Mouse (Mus musculus): ENCODE data around the gene Prr12. TPM values are rescaled to one million over a fixed set of nuclear protein-coding genes. Genes with fewer than 3 reads are reported as not detected.

The Prr12 gene
- polyA plus RNA-seq, 1 experiment from 2014 or later = 4.1 TPM

- Histone ChIP-seq H3K27ac (peak overlapping the region; percentile 91), H3K4me1 (peaks cover 46% of the 10 kb centered on the region), H3K4me2 (peak overlapping the region; percentile 99), H3K9ac (peak overlapping the region; percentile 92; the same call in 1 of the 2 replicates), H3K9me3 (replicated peaks) (no peaks in the 10 kb centered on the region), H3K36me3 (peaks cover 52% of the 10 kb centered on the region), H3K27me3 (replicated peaks) (no peaks in the 10 kb centered on the region), H3K4me3 (peak overlapping the region; percentile 85)
- WGBS (ENCODE audit: insufficient replicate concordance) = 82% methylated on average over 7 of the region's 7 CpGs
- ATAC-seq = no peak
These were observed 68.5 kb downstream of the Prr12 start for GRCm38 (mm10) chr7:44983944-44984832.

GRCm38 (mm10) chr7:44983085-44983484 lies 69.6 kb downstream of the Prr12 start:
- Histone ChIP-seq H3K27me3 (replicated peaks) (no peaks in the 10 kb centered on the region), H3K9me3 (replicated peaks) (no peaks in the 10 kb centered on the region), H3K36me3 (peaks cover 63% of the 10 kb centered on the region), H3K27ac (0 out of 2 replicates have a peak overlapping the region, but pooled peaks have one; percentile 91), H3K4me3 (no peak overlapping the region), H3K4me2 (no peak overlapping the region), H3K9ac (no peak overlapping the region), H3K4me1 (peaks cover 37% of the 10 kb centered on the region)
- 25% methylated on average over 6 of the region's 6 CpGs for WGBS (ENCODE audit: insufficient replicate concordance)
- ATAC-seq = no peak

DNA sequence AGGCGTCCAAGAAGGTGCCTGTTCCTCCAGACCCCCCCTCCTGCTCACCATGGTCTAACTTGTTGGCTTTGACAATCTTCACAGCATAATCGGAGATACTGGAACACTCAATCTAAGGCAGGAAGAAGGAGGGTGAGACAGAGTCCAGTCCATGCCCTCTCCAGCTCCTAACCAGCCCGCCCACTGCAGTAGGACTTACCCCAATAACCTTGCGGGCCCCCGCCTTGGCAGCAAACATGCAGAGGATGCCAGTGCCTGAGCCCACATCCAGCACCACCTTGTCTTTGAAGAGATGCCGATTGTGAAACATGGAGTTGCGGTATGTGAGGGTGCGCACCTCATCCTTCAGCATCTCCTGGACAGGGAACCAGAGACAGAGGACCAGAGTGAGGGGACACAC lies 71.1 kb downstream of the Prr12 start:
- H3K9ac ChIP-seq = no peak overlapping the region

DNA sequence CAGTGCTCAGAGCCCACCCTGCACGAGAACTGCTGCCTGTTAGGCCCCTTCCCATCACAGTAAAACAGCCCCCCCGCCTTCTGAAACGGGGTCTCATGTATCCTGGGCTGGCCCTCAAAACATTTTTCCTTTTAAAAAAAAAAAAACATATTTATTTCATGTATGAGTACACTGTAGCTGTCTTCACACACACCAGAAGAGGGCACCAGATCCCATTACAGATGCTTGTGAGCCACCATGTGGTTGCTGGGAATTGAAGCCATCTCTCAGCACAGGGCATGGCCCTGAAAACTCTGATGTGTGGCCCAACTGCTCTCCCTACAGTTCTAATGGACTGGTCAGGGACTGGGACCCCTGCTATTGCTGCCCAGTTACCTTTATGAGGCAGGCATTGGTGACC lies 74.4 kb downstream of the Prr12 start:
- Histone ChIP-seq H3K4me2 (no peak overlapping the region), H3K9ac (no peak overlapping the region), H3K4me3 (no peak overlapping the region), H3K4me1 (peaks cover 31% of the 10 kb centered on the region), H3K36me3 (peaks cover 82% of the 10 kb centered on the region), H3K27me3 (replicated peaks) (no peaks in the 10 kb centered on the region), H3K27ac (no peak overlapping the region), H3K9me3 (replicated peaks) (no peaks in the 10 kb centered on the region)
- WGBS (ENCODE audit: insufficient replicate concordance) = 87% methylated on average over 3 of the region's 3 CpGs
- no peak for ATAC-seq

More for the DNA sequence above, 71.1 kb downstream of the Prr12 start:
- Histone ChIP-seq H3K4me1 (peaks cover 28% of the 10 kb centered on the region), H3K27me3 (replicated peaks) (no peaks in the 10 kb centered on the region), H3K27ac (no peak overlapping the region), H3K4me3 (no peak overlapping the region), H3K4me2 (no peak overlapping the region), H3K9me3 (replicated peaks) (no peaks in the 10 kb centered on the region), H3K36me3 (peaks cover 78% of the 10 kb centered on the region)
- no peak for ATAC-seq
- 79% methylated on average over 8 of the region's 8 CpGs for WGBS (ENCODE audit: insufficient replicate concordance)

Small RNA genes within 50 kb of the gene (microRNA-seq; reads per million reads assigned to microRNA genes)
- gene Mir7054 = not detected

Other genes starting within 250 kb of the Prr12 start
- 82.6 and 84.9 TPM in 2 replicates for gene Nup62, start 236.8 kb downstream of the Prr12 start, polyA plus RNA-seq (2016; fragmentation: Nextera tagmentation; extraction: Ambion mirVana)
- 0.59 and 0.64 TPM in 2 replicates for gene Il4i1, start 236.5 kb downstream of the Prr12 start, polyA plus RNA-seq (2016; fragmentation: Nextera tagmentation; extraction: Ambion mirVana)
- gene Atf5, start 236.2 kb downstream of the Prr12 start, polyA plus RNA-seq (2016; fragmentation: Nextera tagmentation; extraction: Ambion mirVana) = 5.4 and 5.7 TPM in 2 replicates
- 42.7 and 45.3 TPM in 2 replicates for gene Akt1s1, start 203.9 kb downstream of the Prr12 start, polyA plus RNA-seq (2016; fragmentation: Nextera tagmentation; extraction: Ambion mirVana)
- gene Tbc1d17, start 203.8 kb downstream of the Prr12 start, polyA plus RNA-seq (2016; fragmentation: Nextera tagmentation; extraction: Ambion mirVana) = 34.4 and 39.6 TPM in 2 replicates
- 26.1 and 26.7 TPM in 2 replicates for gene Pnkp, start 195.7 kb downstream of the Prr12 start, polyA plus RNA-seq (2016; fragmentation: Nextera tagmentation; extraction: Ambion mirVana)
- 114 and 121 TPM in 2 replicates for gene Ptov1, start 183.1 kb downstream of the Prr12 start, polyA plus RNA-seq (2016; fragmentation: Nextera tagmentation; extraction: Ambion mirVana)
- gene Med25, start 160.2 kb downstream of the Prr12 start, polyA plus RNA-seq (2016; fragmentation: Nextera tagmentation; extraction: Ambion mirVana) = 60.4 and 61.0 TPM in 2 replicates
- gene Fuz, start 156.8 kb downstream of the Prr12 start, polyA plus RNA-seq (2016; fragmentation: Nextera tagmentation; extraction: Ambion mirVana) = 9.0 and 11.4 TPM in 2 replicates
- gene Ap2a1, start 123.4 kb downstream of the Prr12 start, polyA plus RNA-seq (2016; fragmentation: Nextera tagmentation; extraction: Ambion mirVana) = 85.1 and 86.5 TPM in 2 replicates
- 0.33 TPM in 1 of 2 replicates, not detected in the other for gene Tsks, start 109.7 kb downstream of the Prr12 start, polyA plus RNA-seq (2016; fragmentation: Nextera tagmentation; extraction: Ambion mirVana)
- gene Cpt1c, start 78.0 kb downstream of the Prr12 start, polyA plus RNA-seq (2016; fragmentation: Nextera tagmentation; extraction: Ambion mirVana) = 4.0 and 4.3 TPM in 2 replicates
- gene Prmt1, start 66.3 kb downstream of the Prr12 start, polyA plus RNA-seq (2016; fragmentation: Nextera tagmentation; extraction: Ambion mirVana) = 248 and 262 TPM in 2 replicates
- gene Irf3, start 55.2 kb downstream of the Prr12 start, polyA plus RNA-seq (2016; fragmentation: Nextera tagmentation; extraction: Ambion mirVana) = 50.4 and 55.9 TPM in 2 replicates
- gene Bcl2l12, start 54.2 kb downstream of the Prr12 start, polyA plus RNA-seq (2016; fragmentation: Nextera tagmentation; extraction: Ambion mirVana) = 23.6 and 25.4 TPM in 2 replicates
- gene Scaf1, start 36.5 kb downstream of the Prr12 start, polyA plus RNA-seq (2016; fragmentation: Nextera tagmentation; extraction: Ambion mirVana) = 19.0 and 21.4 TPM in 2 replicates
- 13.9 and 15.5 TPM in 2 replicates for gene Rras, start 34.9 kb downstream of the Prr12 start, polyA plus RNA-seq (2016; fragmentation: Nextera tagmentation; extraction: Ambion mirVana)
- 31.6 and 38.7 TPM in 2 replicates for gene Nosip, start 9.5 kb upstream of the Prr12 start, polyA plus RNA-seq (2016; fragmentation: Nextera tagmentation; extraction: Ambion mirVana)
- gene Prrg2, start 9.8 kb upstream of the Prr12 start, polyA plus RNA-seq (2016; fragmentation: Nextera tagmentation; extraction: Ambion mirVana) = 8.5 and 8.6 TPM in 2 replicates
- 69.1 and 70.9 TPM in 2 replicates for gene Rcn3, start 39.3 kb upstream of the Prr12 start, polyA plus RNA-seq (2016; fragmentation: Nextera tagmentation; extraction: Ambion mirVana)
- gene Fcgrt, start 51.0 kb upstream of the Prr12 start, polyA plus RNA-seq (2016; fragmentation: Nextera tagmentation; extraction: Ambion mirVana) = 26.6 and 26.9 TPM in 2 replicates
- 1,421 and 1,491 TPM in 2 replicates for gene Rps11, start 71.6 kb upstream of the Prr12 start, polyA plus RNA-seq (2016; fragmentation: Nextera tagmentation; extraction: Ambion mirVana)
- gene Rpl13a, start 75.9 kb upstream of the Prr12 start, polyA plus RNA-seq (2016; fragmentation: Nextera tagmentation; extraction: Ambion mirVana) = 1,134 and 1,149 TPM in 2 replicates
- 0.27 and 0.59 TPM in 2 replicates for gene Gm45713, start 83.3 kb upstream of the Prr12 start, polyA plus RNA-seq (2016; fragmentation: Nextera tagmentation; extraction: Ambion mirVana)
- 5.1 and 5.7 TPM in 2 replicates for gene Flt3l, start 83.6 kb upstream of the Prr12 start, polyA plus RNA-seq (2016; fragmentation: Nextera tagmentation; extraction: Ambion mirVana)
- gene Pih1d1, start 101.4 kb upstream of the Prr12 start, polyA plus RNA-seq (2016; fragmentation: Nextera tagmentation; extraction: Ambion mirVana) = 60.5 and 61.7 TPM in 2 replicates
- 35.9 and 41.2 TPM in 2 replicates for gene Aldh16a1, start 101.7 kb upstream of the Prr12 start, polyA plus RNA-seq (2016; fragmentation: Nextera tagmentation; extraction: Ambion mirVana)
- not detected in 2 replicates for gene Slc17a7, start 111.1 kb upstream of the Prr12 start, polyA plus RNA-seq (2016; fragmentation: Nextera tagmentation; extraction: Ambion mirVana)
- not detected in 2 replicates for gene Gfy, start 126.7 kb upstream of the Prr12 start, polyA plus RNA-seq (2016; fragmentation: Nextera tagmentation; extraction: Ambion mirVana)
- gene Pth2, start 128.1 kb upstream of the Prr12 start, polyA plus RNA-seq (2016; fragmentation: Nextera tagmentation; extraction: Ambion mirVana) = not detected in 2 replicates
- gene Ccdc155, start 152.0 kb upstream of the Prr12 start, polyA plus RNA-seq (2016; fragmentation: Nextera tagmentation; extraction: Ambion mirVana) = 0.07 and 0.13 TPM in 2 replicates
- 1.9 and 3.0 TPM in 2 replicates for gene Dkkl1, start 159.3 kb upstream of the Prr12 start, polyA plus RNA-seq (2016; fragmentation: Nextera tagmentation; extraction: Ambion mirVana)
- gene Tead2, start 162.9 kb upstream of the Prr12 start, polyA plus RNA-seq (2016; fragmentation: Nextera tagmentation; extraction: Ambion mirVana) = 23.6 and 28.2 TPM in 2 replicates
- 14.0 and 14.6 TPM in 2 replicates for gene Cd37, start 186.2 kb upstream of the Prr12 start, polyA plus RNA-seq (2016; fragmentation: Nextera tagmentation; extraction: Ambion mirVana)
- not detected in 2 replicates for gene Slc6a16, start 188.2 kb upstream of the Prr12 start, polyA plus RNA-seq (2016; fragmentation: Nextera tagmentation; extraction: Ambion mirVana)
- gene Slc6a21, start 224.6 kb upstream of the Prr12 start, polyA plus RNA-seq (2016; fragmentation: Nextera tagmentation; extraction: Ambion mirVana) = not detected in 2 replicates